Mouse (Mus musculus) forebrain, postnatal 0 days (tissue): ENCODE results near the gene Myo3a. TPM values are rescaled to one million over a fixed set of nuclear protein-coding genes. Genes with fewer than 3 reads are reported as not detected.
"Not testable (repeated sequence)": the region's sequence is repeated elsewhere in the genome, so short reads cannot be mapped to it uniquely, and the experiment has no call there.

Experiments used
- ATAC-seq: fragments of 200-750 bp; cut with Nextera tagmentation; 2 replicates; pipeline ENCODE4 v1.8.0; 2017; ENCODE audit warnings: mild to moderate bottlenecking, moderate library complexity
- DNase-seq: peaks from one replicate; pipeline ENCODE4 v3.0.0-alpha.2; 2015
- H3K27ac ChIP-seq: fragments of 300-500 bp; sonication (generic); 2 replicates; pipeline ENCODE4 v1.5.1; 2014; ENCODE audit warnings: low read depth, mild to moderate bottlenecking, antibody characterized with exemption, low read length, moderate library complexity, mixed read lengths
- H3K27me3 ChIP-seq: fragments of 300-500 bp; sonication (generic); 2 replicates; pipeline ENCODE4 v1.6.1; 2014; ENCODE audit warnings: mild to moderate bottlenecking, low read length, mixed read lengths; ENCODE audit not compliant: insufficient read depth
- H3K36me3 ChIP-seq: fragments of 300-500 bp; sonication (generic); 2 replicates; pipeline ENCODE4 v1.6.1; 2014; ENCODE audit warnings: mild to moderate bottlenecking, moderate library complexity; ENCODE audit not compliant: insufficient read depth
- H3K4me1 ChIP-seq: fragments of 300-500 bp; sonication (generic); 2 replicates; pipeline ENCODE4 v1.6.1; 2014; ENCODE audit warnings: antibody characterized with exemption; ENCODE audit not compliant: insufficient read depth
- H3K4me2 ChIP-seq: fragments of 300-500 bp; sonication (generic); 2 replicates; pipeline ENCODE4 v1.6.1; 2014; ENCODE audit warnings: low read depth, mild to moderate bottlenecking, moderate library complexity
- H3K4me3 ChIP-seq: fragments of 300-500 bp; sonication (generic); 2 replicates; pipeline ENCODE4 v1.5.1; 2014; ENCODE audit warnings: low read depth, low read length, mixed read lengths
- H3K9ac ChIP-seq: fragments of 300-500 bp; sonication (generic); 2 replicates; pipeline ENCODE4 v1.6.1; 2014; ENCODE audit warnings: mild to moderate bottlenecking
- H3K9me3 ChIP-seq: fragments of 300-500 bp; sonication (generic); 2 replicates; pipeline ENCODE4 v1.6.1; 2016; ENCODE audit warnings: low read length
- CTCF ChIP-seq: sonication (generic); IDR thresholded peaks from 2 replicates; pipeline ENCODE4 v1.5.1; 2016; ENCODE audit warnings: antibody characterized with exemption, control low read depth, low read depth
- WGBS: fragments of 180-500 bp; shearing (Covaris S2); extraction: QIAGEN DNeasy Blood & Tissue Kit; methylation state at CpG from one replicate; pipeline ENCODE4 v1.1.7; 2014; 5-methylcytosine and 5-hydroxymethylcytosine counted together
- polyA plus RNA-seq: library from polyadenylated mRNA; unstranded; fragments of >200 nt; fragmentation: Nextera tagmentation; extraction: Ambion mirVana; gene quantifications from 2 replicates; pipeline ENCODE4 v1.2.1, GENCODE M21; 2015
- total RNA-seq: library from RNA; depleted of rRNA; stranded (reverse); fragments of >200 nt; gene quantifications from 2 replicates; pipeline ENCODE4 v1.2.3, GENCODE M21; 2014

Gene Myo3a
- total and polyA plus RNA-seq, 2 experiments from 2014 or later = not detected

DNA sequence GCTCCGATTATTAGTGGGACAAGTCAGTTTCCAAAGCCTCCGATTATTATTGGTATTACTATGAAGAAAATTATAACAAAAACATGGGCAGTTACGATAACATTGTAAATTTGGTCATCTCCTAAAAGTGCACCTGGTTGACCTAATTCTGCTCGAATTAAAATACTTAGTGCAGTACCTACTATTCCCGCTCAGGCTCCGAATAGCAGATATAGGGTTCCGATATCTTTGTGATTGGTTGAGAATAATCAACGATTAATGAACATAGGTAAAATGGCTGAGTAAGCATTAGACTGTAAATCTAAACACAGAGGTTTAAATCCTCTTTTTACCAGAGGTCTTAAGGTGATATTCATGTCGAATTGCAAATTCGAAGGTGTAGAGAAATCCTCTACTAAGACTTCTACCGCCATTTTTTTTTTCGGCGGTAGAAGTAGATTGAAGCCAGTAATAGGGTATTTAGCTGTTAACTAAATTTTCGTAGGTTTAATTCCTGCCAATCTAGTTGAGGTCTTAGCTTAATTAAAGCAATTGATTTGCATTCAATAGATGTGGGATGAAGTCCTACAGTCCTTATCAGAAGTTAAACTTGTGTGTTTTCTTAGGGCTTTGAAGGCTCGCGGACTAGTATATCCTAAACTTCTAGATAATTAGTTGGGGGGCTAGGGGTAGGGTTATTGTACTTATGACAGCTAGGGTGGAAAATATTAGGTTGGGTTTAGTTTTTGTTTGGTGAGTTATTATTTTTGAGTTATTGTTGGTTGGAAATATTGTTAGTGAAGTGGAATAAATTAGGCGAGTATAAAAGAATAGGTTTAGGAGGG, 362.3 kb downstream of the Myo3a start:
- H3K4me3 ChIP-seq, H3K4me2 ChIP-seq, DNase-seq, H3K27ac ChIP-seq, H3K9ac ChIP-seq, H3K4me1 ChIP-seq, H3K27me3 ChIP-seq, H3K36me3 ChIP-seq, H3K9me3 ChIP-seq: not testable (repeated sequence)
- WGBS = 90% methylated on average over 16 of the region's 17 CpGs
- peak; percentile 83 for ATAC-seq

DNA sequence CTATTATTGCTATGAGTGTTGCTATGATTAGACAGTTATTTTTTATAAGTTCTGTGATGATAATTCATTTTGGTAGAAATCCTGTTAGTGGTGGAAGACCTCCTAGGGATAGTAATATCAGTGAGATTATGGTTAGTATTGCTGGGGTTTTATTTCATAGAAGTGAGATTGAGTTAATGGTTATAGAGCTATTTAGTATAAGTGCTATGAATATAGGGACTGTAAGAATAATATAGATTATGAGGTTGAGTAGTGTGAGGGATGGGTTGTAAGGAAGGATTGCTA, 362.8 kb downstream of the Myo3a start:
- no peak overlapping the region for H3K27ac ChIP-seq
- H3K9ac ChIP-seq = no peak overlapping the region
- H3K36me3 ChIP-seq = no peaks in the 10 kb centered on the region
- H3K27me3 ChIP-seq = no peaks in the 10 kb centered on the region
- no peaks in the 10 kb centered on the region for H3K4me1 ChIP-seq
- no peak for ATAC-seq
- no peak for TF ChIP-seq CTCF
- H3K4me2 ChIP-seq = no peak overlapping the region
- H3K4me3 ChIP-seq = no peak overlapping the region
- no peaks in the 10 kb centered on the region for H3K9me3 ChIP-seq
- DNase-seq = no peak

DNA sequence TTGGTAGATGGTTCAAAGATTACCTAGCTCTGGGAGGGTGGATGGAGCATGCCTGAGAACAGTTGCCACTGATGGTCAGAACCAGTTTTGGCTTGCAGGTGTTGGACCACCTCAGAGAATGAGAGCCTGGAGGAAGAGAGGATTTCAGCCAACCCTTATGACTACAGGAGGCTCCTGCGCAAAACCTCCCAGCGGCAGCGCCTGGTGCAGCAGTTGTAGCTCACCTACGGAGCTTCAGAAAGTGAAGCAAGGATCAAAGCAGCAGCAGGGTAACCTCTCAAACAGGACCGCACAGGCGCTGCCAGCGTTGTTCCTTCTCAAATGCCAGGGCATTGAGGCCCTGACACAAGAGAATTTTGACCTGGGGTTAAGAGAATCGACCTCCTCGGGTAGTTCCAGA, 390.6 kb downstream of the Myo3a start:
- no peak overlapping the region for H3K9ac ChIP-seq
- peak; percentile 55 for TF ChIP-seq CTCF
- peaks cover 3% of the 10 kb centered on the region; the same call in 1 of the 2 replicates for H3K27me3 ChIP-seq
- H3K36me3 ChIP-seq = no peaks in the 10 kb centered on the region
- H3K27ac ChIP-seq = no peak overlapping the region
- no peaks in the 10 kb centered on the region; the same call in 1 of the 2 replicates for H3K4me1 ChIP-seq
- DNase-seq = peak; percentile 56
- WGBS = 10% methylated on average over 9 of the region's 9 CpGs
- no peak overlapping the region for H3K4me2 ChIP-seq
- H3K9me3 ChIP-seq = 0 out of 2 replicates have a peak, but pooled peaks cover 4% of the 10 kb centered on the region
- H3K4me3 ChIP-seq = no peak overlapping the region
- no peak for ATAC-seq

DNA sequence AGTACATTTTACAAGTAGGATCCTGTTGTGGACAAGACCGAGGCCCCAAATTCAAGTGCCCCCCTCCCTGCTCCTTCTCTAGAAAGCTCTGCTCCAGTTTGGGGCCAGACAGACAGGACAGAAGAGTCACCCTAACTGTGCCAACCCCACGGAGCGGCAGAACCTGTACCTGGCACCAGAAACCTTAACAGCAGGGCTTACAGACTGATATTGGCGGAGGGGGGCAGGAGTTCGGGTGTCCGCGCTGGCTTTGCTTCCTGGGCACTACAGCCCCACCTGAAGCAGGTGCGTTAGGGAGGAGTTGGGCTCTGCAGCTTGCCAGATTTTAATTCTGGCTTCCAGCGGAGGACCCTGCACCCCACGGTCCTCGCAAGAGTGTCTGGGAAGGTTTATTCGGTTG, 392.1 kb downstream of the Myo3a start:
- Histone ChIP-seq H3K27me3 (peaks cover 7% of the 10 kb centered on the region; the same call in 1 of the 2 replicates), H3K4me3 (peak overlapping the region; percentile 9; the same call in 1 of the 2 replicates), H3K4me1 (no peaks in the 10 kb centered on the region; the same call in 1 of the 2 replicates), H3K36me3 (no peaks in the 10 kb centered on the region), H3K4me2 (peak overlapping the region; percentile 73), H3K9me3 (0 out of 2 replicates have a peak, but pooled peaks cover 4% of the 10 kb centered on the region), H3K27ac (peak overlapping the region; percentile 89), H3K9ac (peak overlapping the region; percentile 48)
- 6% methylated on average over 12 of the region's 12 CpGs for WGBS
- ATAC-seq (no peak), DNase-seq (no peak)
- no peak for TF ChIP-seq CTCF

GRCm38 (mm10) chr2:22620030-22620429, 392.7 kb downstream of the Myo3a start:
- under 1% methylated on average over 6 of the region's 6 CpGs for WGBS
- H3K27ac ChIP-seq = peak overlapping the region; percentile 89
- peaks cover 7% of the 10 kb centered on the region; the same call in 1 of the 2 replicates for H3K27me3 ChIP-seq
- H3K4me2 ChIP-seq = peak overlapping the region; percentile 73
- peak overlapping the region; percentile 69 for H3K9ac ChIP-seq
- peak; percentile 32; the same call in 1 of the 2 replicates for ATAC-seq
- H3K9me3 ChIP-seq = 0 out of 2 replicates have a peak, but pooled peaks cover 2% of the 10 kb centered on the region
- DNase-seq = peak; percentile 69
- no peak for TF ChIP-seq CTCF
- H3K4me1 ChIP-seq = no peaks in the 10 kb centered on the region; the same call in 1 of the 2 replicates
- no peaks in the 10 kb centered on the region for H3K36me3 ChIP-seq
- peak overlapping the region; percentile 9 for H3K4me3 ChIP-seq

- H3K4me2 ChIP-seq = peak overlapping the region; percentile 73
- peak overlapping the region; percentile 69 for H3K9ac ChIP-seq
- H3K27ac ChIP-seq = peak overlapping the region; percentile 94
- H3K4me1 ChIP-seq = no peaks in the 10 kb centered on the region; the same call in 1 of the 2 replicates
- DNase-seq (peak; percentile 70), ATAC-seq (no peak)
- H3K4me3 ChIP-seq = peak overlapping the region; percentile 11; the same call in 1 of the 2 replicates
- H3K27me3 ChIP-seq = peaks cover 7% of the 10 kb centered on the region; the same call in 1 of the 2 replicates
- 3% methylated on average over 7 of the region's 7 CpGs for WGBS
- H3K36me3 ChIP-seq = no peaks in the 10 kb centered on the region
- no peak for TF ChIP-seq CTCF
- no peaks in the 10 kb centered on the region for H3K9me3 ChIP-seq
Measured at GRCm38 (mm10) chr2:22620534-22620933, 393.2 kb downstream of the Myo3a start.
